Mouse (Mus musculus): ENCODE data around the gene Srm. TPM values are rescaled to one million over a fixed set of nuclear protein-coding genes. Genes with fewer than 3 reads are reported as not detected.

Gene Srm
- polyA plus RNA-seq, 1 experiment, result 103 TPM

- TF ChIP-seq POLR2A (IDR thresholded peaks at IDR 0.05; ENCODE audit: insufficient read length, low read depth) (no peak), E2F4 (IDR thresholded peaks at IDR 0.05; ENCODE audit: insufficient read depth) (no peak)
- Histone ChIP-seq H3K27me3 (ENCODE audit: control insufficient read depth, insufficient read depth, insufficient read length) (no peaks in the 10 kb centered on the region), H3K4me3 (peak overlapping the region; percentile 99), H3K79me2 (ENCODE audit: control insufficient read depth, insufficient read depth) (peaks cover 50% of the 10 kb centered on the region), H3K4me2 (ENCODE audit: low read depth) (peak overlapping the region; percentile 78), H3K36me3 (ENCODE audit: control insufficient read depth, insufficient read depth) (peaks cover 37% of the 10 kb centered on the region), H3ac (ENCODE audit: control insufficient read depth, insufficient read length) (peak overlapping the region; percentile 93)
Observed at GRCm38 (mm10) chr4:148625756-148626622, 34.7 kb downstream of the Srm start.

DNA sequence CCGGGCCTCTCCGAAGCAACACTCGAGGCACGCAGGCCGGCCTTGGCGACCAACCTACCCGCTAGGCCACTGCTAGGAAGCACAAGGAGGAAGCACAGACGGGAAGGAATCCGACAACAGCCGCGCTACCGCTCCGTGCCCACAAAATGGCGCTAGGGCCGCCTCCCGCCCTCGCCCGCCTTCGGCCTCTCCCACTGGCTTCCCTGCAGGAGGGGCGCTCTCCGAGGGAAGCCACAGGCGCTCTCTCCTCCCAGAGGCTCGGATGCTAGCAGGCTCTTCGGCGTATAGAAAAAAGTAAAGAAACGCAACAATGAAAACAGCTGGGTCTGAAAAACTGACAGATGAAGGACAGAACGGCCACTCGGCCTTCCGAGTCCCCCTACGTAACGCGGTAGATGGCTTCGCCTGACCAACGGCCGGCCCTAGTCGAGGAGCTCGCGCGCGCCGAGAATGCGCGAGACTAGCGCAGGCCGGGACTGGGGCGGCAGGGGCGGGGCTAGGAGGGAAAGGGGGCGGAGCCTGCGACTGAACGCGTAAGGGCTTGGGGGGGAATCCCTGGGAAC, 35.4 kb downstream of the Srm start, which contains the start of gene Tardbp:
Tardbp (minus strand) TSS at position 397 of the 563 bp plus-strand sequence.
- H3K27me3 ChIP-seq (ENCODE audit: control insufficient read depth, insufficient read depth, insufficient read length), result no peaks in the 10 kb centered on the region
- peaks cover 32% of the 10 kb centered on the region for H3K36me3 ChIP-seq (ENCODE audit: control insufficient read depth, insufficient read depth)
- peak within 1 kb of the TSS; percentile 78 for H3K4me2 ChIP-seq (ENCODE audit: low read depth)
- TF ChIP-seq USF1 (IDR thresholded peaks at IDR 0.05; ENCODE audit: low read depth) (no peak), MYOG (IDR thresholded peaks at IDR 0.05; ENCODE audit: control insufficient read depth in 1 of 3, insufficient read depth in 1 of 3, insufficient read length in 2 of 3, low read depth in 2 of 3) (peak in 1 of 3 experiments; percentile 36), POLR2AphosphoS2 (IDR thresholded peaks at IDR 0.05; ENCODE audit: insufficient read length, low read depth) (peak; percentile 99), REST (IDR thresholded peaks at IDR 0.05; ENCODE audit: insufficient read depth, insufficient read length) (peak; percentile 27), POLR2A (IDR thresholded peaks at IDR 0.05; ENCODE audit: insufficient read length, low read depth) (peak; percentile 97), TCF3 (IDR thresholded peaks at IDR 0.05; ENCODE audit: insufficient read length, low read depth) (no peak), SRF (IDR thresholded peaks at IDR 0.05; ENCODE audit: control insufficient read depth, insufficient read length, low read depth) (peak; percentile 26), E2F4 (IDR thresholded peaks at IDR 0.05; ENCODE audit: insufficient read depth) (no peak), MAX (IDR thresholded peaks at IDR 0.05; ENCODE audit: low read depth) (no peak), MYOD1 (IDR thresholded peaks at IDR 0.05; ENCODE audit: control insufficient read depth in 1 of 3, insufficient read length in 2 of 3, low read depth in 2 of 3) (peak in 1 of 3 experiments; percentile 42), CEBPB (IDR thresholded peaks at IDR 0.05; ENCODE audit: insufficient read depth, poor library complexity, severe bottlenecking) (no peak), TCF12 (IDR thresholded peaks at IDR 0.05; ENCODE audit: insufficient read depth, poor library complexity, severe bottlenecking) (no peak)
- H3ac ChIP-seq (ENCODE audit: control insufficient read depth, insufficient read length), result peak within 1 kb of the TSS; percentile 93
- H3K79me2 ChIP-seq (ENCODE audit: control insufficient read depth, insufficient read depth), result peaks cover 43% of the 10 kb centered on the region
- peak within 1 kb of the TSS; percentile 99 for H3K4me3 ChIP-seq

GRCm38 (mm10) chr4:148627246-148627645, 35.9 kb downstream of the Srm start:
- Histone ChIP-seq H3ac (ENCODE audit: control insufficient read depth, insufficient read length) (peak overlapping the region; percentile 93), H3K4me3 (peak overlapping the region; percentile 99), H3K27me3 (ENCODE audit: control insufficient read depth, insufficient read depth, insufficient read length) (no peaks in the 10 kb centered on the region), H3K36me3 (ENCODE audit: control insufficient read depth, insufficient read depth) (peaks cover 27% of the 10 kb centered on the region), H3K4me2 (ENCODE audit: low read depth) (peak overlapping the region; percentile 58), H3K79me2 (ENCODE audit: control insufficient read depth, insufficient read depth) (peaks cover 37% of the 10 kb centered on the region)
- TF ChIP-seq MAX (IDR thresholded peaks at IDR 0.05; ENCODE audit: low read depth) (no peak), MYOD1 (IDR thresholded peaks at IDR 0.05; ENCODE audit: control insufficient read depth in 1 of 3, insufficient read length in 2 of 3, low read depth in 2 of 3) (no peak)

DNA sequence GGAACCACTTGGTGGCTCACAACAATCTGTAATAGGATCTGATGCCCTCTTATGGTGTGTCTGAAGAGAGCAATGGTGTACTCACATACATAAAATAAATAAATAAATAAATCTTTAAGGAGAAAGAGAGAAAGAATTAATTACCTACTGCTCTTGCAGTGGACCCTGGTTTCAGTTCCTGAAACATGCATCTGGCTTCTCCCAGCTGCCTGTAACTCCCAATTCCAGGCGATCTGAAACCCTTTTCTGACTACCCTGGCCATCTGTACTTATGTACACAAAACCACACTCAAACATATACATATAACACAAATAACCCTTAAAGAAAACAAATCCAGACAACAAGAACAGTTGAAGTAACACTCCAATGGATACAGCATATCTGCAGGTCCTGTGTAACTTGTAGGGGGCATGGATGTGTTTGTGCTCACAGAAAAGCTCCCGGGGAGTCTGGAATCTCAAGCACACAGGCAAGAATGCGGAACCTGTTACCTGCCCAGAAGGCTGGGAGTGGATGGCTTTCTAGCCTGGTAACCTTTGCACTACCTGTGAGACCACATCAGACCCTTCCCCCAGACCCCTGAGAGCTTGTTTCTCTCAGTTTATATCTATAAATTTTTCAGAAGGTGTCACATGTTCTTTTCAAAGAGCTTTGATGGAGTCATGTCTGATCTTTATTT, 40.9 kb downstream of the Srm start:
- no peak overlapping the region for H3ac ChIP-seq (ENCODE audit: control insufficient read depth, insufficient read length)
- no peaks in the 10 kb centered on the region for H3K36me3 ChIP-seq (ENCODE audit: control insufficient read depth, insufficient read depth)
- H3K27me3 ChIP-seq (ENCODE audit: control insufficient read depth, insufficient read depth, insufficient read length), result peaks cover 9% of the 10 kb centered on the region
- TF ChIP-seq POLR2AphosphoS2 (IDR thresholded peaks at IDR 0.05; ENCODE audit: insufficient read length, low read depth) (no peak), MYOD1 (IDR thresholded peaks at IDR 0.05; ENCODE audit: control insufficient read depth in 1 of 3, insufficient read length in 2 of 3, low read depth in 2 of 3) (no peak), MYOG (IDR thresholded peaks at IDR 0.05; ENCODE audit: control insufficient read depth in 1 of 3, insufficient read depth in 1 of 3, insufficient read length in 2 of 3, low read depth in 2 of 3) (no peak), TCF12 (IDR thresholded peaks at IDR 0.05; ENCODE audit: insufficient read depth, poor library complexity, severe bottlenecking) (no peak), REST (IDR thresholded peaks at IDR 0.05; ENCODE audit: insufficient read depth, insufficient read length) (no peak), MAX (IDR thresholded peaks at IDR 0.05; ENCODE audit: low read depth) (no peak)
- no peak overlapping the region for H3K4me3 ChIP-seq
- H3K4me2 ChIP-seq (ENCODE audit: low read depth), result no peak overlapping the region
- H3K79me2 ChIP-seq (ENCODE audit: control insufficient read depth, insufficient read depth), result no peaks in the 10 kb centered on the region

GRCm38 (mm10) chr4:148633395-148634061, 42.2 kb downstream of the Srm start:
- TF ChIP-seq SRF (IDR thresholded peaks at IDR 0.05; ENCODE audit: control insufficient read depth, insufficient read length, low read depth) (no peak), MAX (IDR thresholded peaks at IDR 0.05; ENCODE audit: low read depth) (no peak), POLR2AphosphoS2 (IDR thresholded peaks at IDR 0.05; ENCODE audit: insufficient read length, low read depth) (no peak), TCF3 (IDR thresholded peaks at IDR 0.05; ENCODE audit: insufficient read length, low read depth) (no peak), TCF12 (IDR thresholded peaks at IDR 0.05; ENCODE audit: insufficient read depth, poor library complexity, severe bottlenecking) (no peak), MYOG (IDR thresholded peaks at IDR 0.05; ENCODE audit: control insufficient read depth in 1 of 3, insufficient read depth in 1 of 3, insufficient read length in 2 of 3, low read depth in 2 of 3) (no peak), REST (IDR thresholded peaks at IDR 0.05; ENCODE audit: insufficient read depth, insufficient read length) (no peak), POLR2A (IDR thresholded peaks at IDR 0.05; ENCODE audit: insufficient read length, low read depth) (no peak)
- H3ac ChIP-seq (ENCODE audit: control insufficient read depth, insufficient read length), result no peak overlapping the region
- no peaks in the 10 kb centered on the region for H3K36me3 ChIP-seq (ENCODE audit: control insufficient read depth, insufficient read depth)
- H3K79me2 ChIP-seq (ENCODE audit: control insufficient read depth, insufficient read depth), result no peaks in the 10 kb centered on the region
- no peak overlapping the region for H3K4me2 ChIP-seq (ENCODE audit: low read depth)
- H3K4me3 ChIP-seq, result no peak overlapping the region
- peaks cover 9% of the 10 kb centered on the region for H3K27me3 ChIP-seq (ENCODE audit: control insufficient read depth, insufficient read depth, insufficient read length)

Measured in myocyte (in vitro differentiated cells).